Mouse (Mus musculus) liver, embryonic 14.5 days (tissue): ENCODE results near the gene Gm49361. TPM values are rescaled to one million over a fixed set of nuclear protein-coding genes. Genes with fewer than 3 reads are reported as not detected.
"Not testable (repeated sequence)": the region's sequence is repeated elsewhere in the genome, so short reads cannot be mapped to it uniquely, and the experiment has no call there.

Experiments
- ATAC-seq: fragments of 200-750 bp; cut with Nextera tagmentation; 2 replicates; pipeline ENCODE4 v1.8.0; 2017; ENCODE audit warnings: moderate number of reproducible peaks, mild to moderate bottlenecking, moderate library complexity; ENCODE audit not compliant: insufficient read depth
- DNase-seq, 3 experiments: peaks; one replicate each; pipeline ENCODE4 v3.0.0-alpha.2; 2012 to 2013; ENCODE audit warnings: low read depth in 3 of 3, low spot score in 3 of 3
- H3K27ac ChIP-seq: fragments of 300-500 bp; sonication (generic); 2 replicates; pipeline ENCODE4 v1.5.1; 2014; ENCODE audit warnings: moderate library complexity, mild to moderate bottlenecking, control low read depth, inconsistent platforms
- H3K27me3 ChIP-seq: fragments of 300-500 bp; sonication (generic); 2 replicates; pipeline ENCODE4 v1.6.1; 2014; ENCODE audit warnings: mild to moderate bottlenecking, low read length, moderate library complexity; ENCODE audit not compliant: control insufficient read depth, insufficient read depth
- H3K36me3 ChIP-seq: fragments of 300-500 bp; sonication (generic); replicated peaks from 2 replicates; pipeline ENCODE4 v1.6.1; 2014; ENCODE audit warnings: low read depth; ENCODE audit not compliant: control insufficient read depth, insufficient read depth
- H3K4me1 ChIP-seq, 2 experiments: fragments of 200-500 bp in 1 of 2; fragments of 300-500 bp in 1 of 2; sonication (generic) in 1 of 2; replicated peaks; 2 replicates each; pipeline ENCODE4 v1.6.1; 2012 to 2014; ENCODE audit warnings: antibody characterized with exemption in 1 of 2, inconsistent platforms in 1 of 2, low read length in 1 of 2; ENCODE audit not compliant: control insufficient read depth in 2 of 2, insufficient read depth in 2 of 2
- H3K4me2 ChIP-seq: fragments of 300-500 bp; sonication (generic); 2 replicates; pipeline ENCODE4 v1.6.1; 2014; ENCODE audit warnings: low read depth, mild to moderate bottlenecking, control low read depth, moderate library complexity
- H3K4me3 ChIP-seq, 2 experiments: fragments of 200-500 bp in 1 of 2; fragments of 300-500 bp in 1 of 2; sonication (generic) in 1 of 2; 2 replicates each; pipeline ENCODE4 v1.5.1; 2012 to 2014; ENCODE audit warnings: low read depth in 2 of 2, low read length in 2 of 2, mild to moderate bottlenecking in 2 of 2, control low read depth in 1 of 2, inconsistent platforms in 1 of 2, moderate library complexity in 1 of 2; ENCODE audit not compliant: insufficient read depth in 1 of 2
- H3K9ac ChIP-seq: fragments of 300-500 bp; sonication (generic); replicated peaks from 2 replicates; pipeline ENCODE4 v1.6.1; 2014; ENCODE audit warnings: mild to moderate bottlenecking, control low read depth, moderate library complexity
- H3K9me3 ChIP-seq: fragments of 300-500 bp; sonication (generic); 2 replicates; pipeline ENCODE4 v1.6.1; 2016; ENCODE audit warnings: low read length, mixed read lengths; ENCODE audit not compliant: control insufficient read depth
- CTCF ChIP-seq: IDR thresholded peaks from 2 replicates; pipeline ENCODE4 v1.5.1; 2016; ENCODE audit warnings: antibody characterized with exemption, low read depth, control low read depth
- EP300 ChIP-seq: IDR thresholded peaks from 2 replicates; pipeline ENCODE4 v1.6.1; 2016; ENCODE audit warnings: antibody characterized with exemption, low read depth
- WGBS: fragments of 180-500 bp; shearing (Covaris S2); extraction: QIAGEN DNeasy Blood & Tissue Kit; methylation state at CpG from one replicate; pipeline ENCODE4 v1.1.7; 2014; ENCODE audit not compliant: insufficient replicate concordance; 5-methylcytosine and 5-hydroxymethylcytosine counted together
- polyA plus RNA-seq, 2 experiments: library from polyadenylated mRNA; depleted of rRNA in 1 of 2; stranded (reverse) in 1 of 2; unstranded in 1 of 2; fragments of >200 nt; fragmentation: Nextera tagmentation in 1 of 2; extraction: Ambion mirVana in 1 of 2; gene quantifications; 2 replicates each; pipeline versions ENCODE4 v1.2.1 to v1.2.3; 2012 to 2014

Gm49361 gene
- polyA plus RNA-seq, 2 experiments = not detected

DNA sequence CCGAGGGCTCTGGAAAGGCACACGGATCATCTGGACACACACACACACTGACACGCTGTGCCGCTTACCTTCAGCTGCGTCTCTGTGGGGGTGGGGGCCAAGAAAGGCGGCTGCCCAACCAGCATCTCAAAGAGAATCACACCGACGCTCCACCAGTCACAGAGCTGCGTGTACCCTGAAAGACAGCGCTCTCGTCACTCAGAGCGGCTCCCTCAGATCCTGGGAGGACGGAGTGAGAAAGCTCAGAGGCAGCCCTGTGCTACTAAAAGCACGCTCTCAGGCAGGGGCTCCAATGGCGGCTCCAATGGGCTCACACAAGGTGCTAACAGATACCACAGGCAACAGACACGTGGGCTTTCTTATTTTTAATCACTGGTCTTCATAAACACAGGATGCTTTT lies 51.7 kb downstream of the Gm49361 start:
- ATAC-seq (no peak), DNase-seq (no peak)
- H3K9me3 ChIP-seq = no peaks in the 10 kb centered on the region
- no peak overlapping the region for H3K27ac ChIP-seq
- no peak overlapping the region for H3K4me3 ChIP-seq
- no peaks in the 10 kb centered on the region; the same call in none of the 2 replicates for H3K36me3 ChIP-seq
- H3K4me1 ChIP-seq = peaks cover 9 to 13% of the 10 kb centered on the region in 2 experiments
- no peak overlapping the region for H3K4me2 ChIP-seq
- H3K9ac ChIP-seq = no peak overlapping the region
- no peaks in the 10 kb centered on the region for H3K27me3 ChIP-seq
- no peak for TF ChIP-seq CTCF
- no peak for TF ChIP-seq EP300
- 86% methylated on average over 16 of the region's 16 CpGs for WGBS

DNA sequence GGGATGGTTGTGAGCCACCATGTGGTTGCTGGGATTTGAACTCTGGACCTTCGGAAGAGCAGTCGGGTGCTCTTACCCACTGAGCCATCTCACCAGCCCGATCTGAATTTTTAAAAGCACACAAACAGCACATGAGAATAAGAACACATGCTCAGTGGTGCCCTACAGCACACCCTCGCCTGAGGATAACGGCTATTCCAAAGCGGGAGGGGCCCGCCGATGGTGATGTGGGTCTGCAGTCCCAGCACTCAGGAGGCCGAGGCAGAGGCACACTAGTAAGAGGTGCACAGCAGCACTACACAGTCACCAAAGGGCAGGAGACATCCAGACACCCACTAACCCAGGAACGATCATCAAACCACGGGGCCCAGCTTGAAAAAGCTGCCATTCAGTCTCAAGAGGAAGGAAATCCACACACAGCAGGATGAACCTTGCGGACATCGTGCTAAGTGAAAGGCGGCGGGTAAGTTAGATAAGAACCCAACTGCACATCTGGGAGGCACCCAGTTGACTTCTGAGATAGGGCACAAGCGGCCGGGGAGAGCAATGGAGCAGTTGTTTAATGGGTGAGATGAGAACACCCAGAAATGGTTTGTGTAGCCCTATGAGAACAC lies 53.3 kb downstream of the Gm49361 start:
- H3K36me3 ChIP-seq = no peaks in the 10 kb centered on the region; the same call in none of the 2 replicates
- peak; percentile 75 to 78 (median 77) for DNase-seq
- peaks cover 9 to 13% of the 10 kb centered on the region in 2 experiments for H3K4me1 ChIP-seq
- TF ChIP-seq EP300 (peak; percentile 83), CTCF (no peak)
- ATAC-seq = peak; percentile 98
- 19% methylated on average over 17 of the region's 17 CpGs for WGBS
- H3K27ac ChIP-seq = peak overlapping the region; percentile 93
- H3K27me3 ChIP-seq = no peaks in the 10 kb centered on the region
- peak overlapping the region; percentile 63 for H3K9ac ChIP-seq
- no peaks in the 10 kb centered on the region for H3K9me3 ChIP-seq
- peak overlapping the region; percentile 75 for H3K4me2 ChIP-seq
- H3K4me3 ChIP-seq = peak overlapping the region; percentile 29 to 50

DNA sequence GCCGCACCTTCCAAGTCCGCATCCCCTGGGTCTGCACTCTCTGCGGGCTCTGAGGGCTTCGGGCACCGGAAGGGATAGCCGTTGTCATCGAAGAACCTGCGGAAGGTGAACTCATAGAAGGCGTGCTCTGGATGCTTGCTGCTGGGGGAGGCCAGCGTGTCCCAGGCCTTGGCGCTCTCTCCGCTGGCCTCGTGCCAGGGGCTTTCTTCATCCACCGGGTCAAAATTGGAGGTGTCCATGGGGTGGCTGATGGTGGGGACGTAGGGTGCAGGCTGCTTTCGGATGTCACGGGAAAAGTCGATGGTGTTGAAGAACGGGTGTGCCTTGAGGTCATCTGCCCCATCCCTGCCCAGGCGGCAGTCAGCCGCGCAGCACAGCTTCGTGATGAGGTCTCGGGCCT lies 54.6 kb downstream of the Gm49361 start:
- Histone ChIP-seq H3K27me3 (no peaks in the 10 kb centered on the region), H3K9me3 (no peaks in the 10 kb centered on the region), H3K36me3 (no peaks in the 10 kb centered on the region; the same call in none of the 2 replicates), H3K4me3 (no peak overlapping the region), H3K27ac (no peak overlapping the region), H3K9ac (no peak overlapping the region), H3K4me2 (no peak overlapping the region), H3K4me1 (peaks cover 9 to 13% of the 10 kb centered on the region in 2 experiments)
- ATAC-seq = no peak
- DNase-seq = no peak
- 92% methylated on average over 24 of the region's 24 CpGs for WGBS
- no peak for TF ChIP-seq CTCF

- Histone ChIP-seq H3K9ac (no peak overlapping the region), H3K4me1 (peaks cover 9 to 13% of the 10 kb centered on the region in 2 experiments), H3K27ac (no peak overlapping the region), H3K4me3 (no peak overlapping the region), H3K36me3 (no peaks in the 10 kb centered on the region; the same call in none of the 2 replicates), H3K9me3 (no peaks in the 10 kb centered on the region), H3K4me2 (no peak overlapping the region), H3K27me3 (no peaks in the 10 kb centered on the region)
- 50% methylated on average over 8 of the region's 8 CpGs for WGBS
- DNase-seq (peak in 1 of 3 experiments; percentile 26), ATAC-seq (no peak)
- TF ChIP-seq EP300 (no peak), CTCF (no peak)
These were observed 55.2 kb downstream of the Gm49361 start for GRCm38 (mm10) chr14:57690681-57691080.

DNA sequence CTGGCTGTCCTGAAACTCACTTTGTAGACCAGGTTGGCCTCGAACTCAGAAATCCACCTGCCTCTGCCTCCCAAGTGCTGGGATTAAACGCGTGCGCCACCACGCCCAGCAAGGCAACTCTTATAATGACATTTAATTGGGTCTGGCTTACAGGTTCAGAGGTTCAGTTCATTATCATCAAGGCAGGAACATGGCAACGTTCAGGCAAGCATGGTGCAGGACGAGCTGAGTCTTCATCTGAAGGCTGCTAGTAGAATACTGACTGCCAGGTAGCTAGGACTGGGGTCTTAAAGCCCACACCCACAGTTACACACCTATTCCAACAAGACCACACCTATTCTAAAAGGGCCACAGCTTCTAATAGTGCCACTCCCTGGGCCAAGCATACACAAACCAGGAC lies 57.8 kb downstream of the Gm49361 start:
- not testable (repeated sequence) for DNase-seq, H3K4me3 ChIP-seq, H3K36me3 ChIP-seq, H3K9ac ChIP-seq, ATAC-seq, H3K27ac ChIP-seq, H3K9me3 ChIP-seq, H3K4me2 ChIP-seq, H3K27me3 ChIP-seq
- peaks cover 9 to 13% of the 10 kb centered on the region in 2 experiments for H3K4me1 ChIP-seq
- 78% methylated on average over 7 of the region's 7 CpGs for WGBS
